Mouse (Mus musculus) myocyte (in vitro differentiated cells): ENCODE measurements at regions not wholly inside any gene's neighbourhood (a gene's known extent, or its start where the extent isn't known, plus 50 kb on each side); places are given as distances from the start of the nearest gene placed in this dataset.
"Not testable (repeated sequence)": the region's sequence is repeated elsewhere in the genome, so short reads cannot be mapped to it uniquely, and the experiment has no call there.

Experiments used
- MAX ChIP-seq: IDR thresholded peaks from one replicate; pipeline ENCODE4 v1.6.1; 2011; ENCODE audit warnings: low read depth, mild to moderate bottlenecking, control low read depth
- MYOD1 ChIP-seq, 3 experiments: IDR thresholded peaks; one replicate each; pipeline ENCODE4 v1.6.1; 2011; ENCODE audit warnings: control low read depth in 2 of 3, low read depth in 2 of 3, mild to moderate bottlenecking in 2 of 3, moderate library complexity in 1 of 3; ENCODE audit not compliant: insufficient read length in 2 of 3, control insufficient read depth in 1 of 3
- POLR2A ChIP-seq: IDR thresholded peaks from one replicate; pipeline ENCODE4 v1.6.1; 2011; ENCODE audit warnings: low read depth, mild to moderate bottlenecking, control low read depth, moderate library complexity; ENCODE audit not compliant: insufficient read length
- POLR2AphosphoS2 ChIP-seq: IDR thresholded peaks from one replicate; pipeline ENCODE4 v1.6.1; 2011; ENCODE audit warnings: low read depth, control low read depth; ENCODE audit not compliant: insufficient read length
- TCF12 ChIP-seq: IDR thresholded peaks from one replicate; pipeline ENCODE4 v1.6.1; 2011; ENCODE audit warnings: mild to moderate bottlenecking, control low read depth; ENCODE audit not compliant: poor library complexity, insufficient read depth, severe bottlenecking
- USF1 ChIP-seq: IDR thresholded peaks from one replicate; pipeline ENCODE4 v1.6.1; 2011; ENCODE audit warnings: low read depth, mild to moderate bottlenecking, control low read depth, moderate library complexity

DNA sequence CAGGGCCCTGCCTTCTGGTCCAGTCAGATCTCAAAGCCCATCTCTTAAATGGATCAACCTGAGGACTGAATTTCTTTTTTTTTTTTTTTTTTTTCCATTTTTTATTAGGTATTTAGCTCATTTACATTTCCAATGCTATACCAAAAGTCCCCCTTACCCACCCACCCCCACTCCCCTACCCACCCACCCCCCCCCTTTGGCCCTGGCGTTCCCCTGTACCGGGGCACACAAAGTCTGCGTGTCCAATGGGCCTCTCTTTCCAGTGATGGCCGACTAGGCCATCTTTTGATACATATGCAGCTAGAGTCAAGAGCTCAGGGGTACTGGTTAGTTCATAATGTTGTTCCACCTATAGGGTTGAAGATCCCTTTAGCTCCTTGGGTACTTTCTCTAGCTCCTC lies 108.5 kb upstream of the St6galnac5 start:
- not testable (repeated sequence) for TF ChIP-seq POLR2A; MAX; POLR2AphosphoS2; MYOD1 (IDR thresholded peaks at IDR 0.05; ENCODE audit: control insufficient read depth in 1 of 3, insufficient read length in 2 of 3, low read depth in 2 of 3); USF1; TCF12
